Mouse (Mus musculus): ENCODE measurements around the gene Gm8232. TPM values are rescaled to one million over a fixed set of nuclear protein-coding genes. Genes with fewer than 3 reads are reported as not detected.
"Not testable (repeated sequence)": the region's sequence is repeated elsewhere in the genome, so short reads cannot be mapped to it uniquely, and the experiment has no call there.

Gm8232 gene
- total RNA-seq (2015) (not detected in 2 replicates), total RNA-seq (2017) (not detected in 2 replicates)

GRCm38 (mm10) chr14:44433335-44433734 lies at the start of gene Gm8232:
Gene Gm8232, plus strand, starts transcription at chr14:44433635.
- not testable (repeated sequence) for ATAC-seq (ENCODE audit: poor library complexity, severe bottlenecking)

GRCm38 (mm10) chr14:44384233-44384632 lies 49.2 kb upstream of the Gm8232 start:
- ATAC-seq (ENCODE audit: poor library complexity, severe bottlenecking) = not testable (repeated sequence)

GRCm38 (mm10) chr14:44410588-44410987 lies 22.8 kb upstream of the Gm8232 start, which contains the start of gene Gm3371:
Gene Gm3371, minus strand, starts transcription at chr14:44410688.
- not testable (repeated sequence) for ATAC-seq (ENCODE audit: poor library complexity, severe bottlenecking)

Other genes with a start within 250 kb of the Gm8232 start
- gene Gm8212, start 236.0 kb upstream of the Gm8232 start, total RNA-seq (2015) = not detected in 2 replicates
- gene Gm8212, start 236.0 kb upstream of the Gm8232 start, total RNA-seq (2017) = not detected in 2 replicates
- not detected in 2 replicates for gene 4930503E14Rik, start 220.4 kb upstream of the Gm8232 start, total RNA-seq (2015)
- gene 4930503E14Rik, start 220.4 kb upstream of the Gm8232 start, total RNA-seq (2017) = not detected in 2 replicates
- not detected in 2 replicates for gene Gm8220, start 148.1 kb upstream of the Gm8232 start, total RNA-seq (2015)
- not detected in 2 replicates for gene Gm8220, start 148.1 kb upstream of the Gm8232 start, total RNA-seq (2017)
- gene Gm5930, start 95.1 kb upstream of the Gm8232 start, total RNA-seq (2015) = not detected in 2 replicates
- not detected in 2 replicates for gene Gm5930, start 95.1 kb upstream of the Gm8232 start, total RNA-seq (2017)
- gene Gm8229, start 68.3 kb upstream of the Gm8232 start, total RNA-seq (2015) = not detected in 2 replicates
- not detected in 2 replicates for gene Gm8229, start 68.3 kb upstream of the Gm8232 start, total RNA-seq (2017)
- gene Gm3371, start 22.9 kb upstream of the Gm8232 start, total RNA-seq (2015) = not detected in 2 replicates
- not detected in 2 replicates for gene Gm3371, start 22.9 kb upstream of the Gm8232 start, total RNA-seq (2017)
- not detected in 2 replicates for gene BC061237, start 58.8 kb downstream of the Gm8232 start, total RNA-seq (2015)
- gene BC061237, start 58.8 kb downstream of the Gm8232 start, total RNA-seq (2017) = not detected in 2 replicates
- not detected in 2 replicates for gene Gm17093, start 84.6 kb downstream of the Gm8232 start, total RNA-seq (2015)
- not detected in 2 replicates for gene Gm17093, start 84.6 kb downstream of the Gm8232 start, total RNA-seq (2017)
- not detected in 2 replicates for gene Gm8247, start 149.5 kb downstream of the Gm8232 start, total RNA-seq (2015)
- gene Gm8247, start 149.5 kb downstream of the Gm8232 start, total RNA-seq (2017) = not detected in 2 replicates
- gene Gm5624, start 194.3 kb downstream of the Gm8232 start, total RNA-seq (2015) = not detected in 2 replicates
- gene Gm5624, start 194.3 kb downstream of the Gm8232 start, total RNA-seq (2017) = not detected in 2 replicates